Mouse (Mus musculus): ENCODE measurements around the gene Cxcr5. TPM values are rescaled to one million over a fixed set of nuclear protein-coding genes. Genes with fewer than 3 reads are reported as not detected.

Gene Cxcr5
- polyA plus RNA-seq, 2 experiments = 0.10 to 0.30 TPM

GRCm38 (mm10) chr9:44604779-44605615 lies 43.3 kb upstream of the Cxcr5 start, which contains the start of gene Ddx6:
Gene Ddx6, plus strand, starts transcription at chr9:44604892.
- 2% methylated on average over 55 of the region's 80 CpGs for WGBS
- DNase-seq (ENCODE audit: low spot score) (peak; percentile 66), ATAC-seq (ENCODE audit: low FRiP score, low read depth) (peak; percentile 61)
- H3K27ac ChIP-seq (replicated peaks; ENCODE audit: low read depth, low read length) = peak within 1 kb of the TSS; percentile 99
- peaks cover 30% of the 10 kb centered on the region for H3K36me3 ChIP-seq (ENCODE audit: control insufficient read depth, insufficient read depth, low read length)
- no peaks in the 10 kb centered on the region for H3K9me3 ChIP-seq (ENCODE audit: control insufficient read depth, low read length)
- peak within 1 kb of the TSS; percentile 100 for H3K9ac ChIP-seq (ENCODE audit: low read depth, low read length, severe bottlenecking)
- peak within 1 kb of the TSS; percentile 100 for H3K4me3 ChIP-seq (replicated peaks; ENCODE audit: low read length)
- peaks cover 28% of the 10 kb centered on the region for H3K4me1 ChIP-seq (ENCODE audit: control insufficient read depth, insufficient read depth, low read length)
- H3K27me3 ChIP-seq (ENCODE audit: control insufficient read depth, insufficient read depth, low read length) = no peaks in the 10 kb centered on the region
- peak; percentile 22; the same call in 1 of the 2 replicates for TF ChIP-seq POLR2A (IDR thresholded peaks at IDR 0.05; ENCODE audit: borderline replicate concordance, extremely low read depth, insufficient read depth, insufficient read length)
- H3K4me2 ChIP-seq (replicated peaks; ENCODE audit: low read depth, low read length, severe bottlenecking) = peak within 1 kb of the TSS; percentile 85

GRCm38 (mm10) chr9:44604290-44604778 lies 42.7 kb upstream of the Cxcr5 start:
- Histone ChIP-seq H3K4me1 (ENCODE audit: control insufficient read depth, insufficient read depth, low read length) (peaks cover 30% of the 10 kb centered on the region), H3K9ac (ENCODE audit: low read depth, low read length, severe bottlenecking) (peak overlapping the region; percentile 100), H3K27ac (replicated peaks; ENCODE audit: low read depth, low read length) (peak overlapping the region; percentile 99), H3K9me3 (ENCODE audit: control insufficient read depth, low read length) (no peaks in the 10 kb centered on the region), H3K36me3 (ENCODE audit: control insufficient read depth, insufficient read depth, low read length) (peaks cover 24% of the 10 kb centered on the region), H3K4me2 (replicated peaks; ENCODE audit: low read depth, low read length, severe bottlenecking) (peak overlapping the region; percentile 85), H3K4me3 (replicated peaks; ENCODE audit: low read length) (peak overlapping the region; percentile 100), H3K27me3 (ENCODE audit: control insufficient read depth, insufficient read depth, low read length) (no peaks in the 10 kb centered on the region)
- WGBS = under 1% methylated on average over 43 of the region's 65 CpGs
- ATAC-seq (ENCODE audit: low FRiP score, low read depth) (peak; percentile 77), DNase-seq (ENCODE audit: low spot score) (peak; percentile 62)
- 0 out of 2 replicates have a peak, but pooled peaks have one; percentile 59 for TF ChIP-seq POLR2A (IDR thresholded peaks at IDR 0.05; ENCODE audit: borderline replicate concordance, extremely low read depth, insufficient read depth, insufficient read length)

- peak overlapping the region; percentile 100 for H3K4me3 ChIP-seq (replicated peaks; ENCODE audit: low read length)
- H3K4me2 ChIP-seq (replicated peaks; ENCODE audit: low read depth, low read length, severe bottlenecking) = peak overlapping the region; percentile 85
- peaks cover 19% of the 10 kb centered on the region for H3K36me3 ChIP-seq (ENCODE audit: control insufficient read depth, insufficient read depth, low read length)
- DNase-seq (ENCODE audit: low spot score) (peak; percentile 92), ATAC-seq (ENCODE audit: low FRiP score, low read depth) (peak; percentile 84)
- no peak; the same call in 1 of the 2 replicates for TF ChIP-seq POLR2A (IDR thresholded peaks at IDR 0.05; ENCODE audit: borderline replicate concordance, extremely low read depth, insufficient read depth, insufficient read length)
- peak overlapping the region; percentile 99 for H3K27ac ChIP-seq (replicated peaks; ENCODE audit: low read depth, low read length)
- H3K4me1 ChIP-seq (ENCODE audit: control insufficient read depth, insufficient read depth, low read length) = peaks cover 35% of the 10 kb centered on the region
- under 1% methylated on average over 38 of the region's 38 CpGs for WGBS
- no peaks in the 10 kb centered on the region for H3K27me3 ChIP-seq (ENCODE audit: control insufficient read depth, insufficient read depth, low read length)
- no peaks in the 10 kb centered on the region for H3K9me3 ChIP-seq (ENCODE audit: control insufficient read depth, low read length)
- peak overlapping the region; percentile 100 for H3K9ac ChIP-seq (ENCODE audit: low read depth, low read length, severe bottlenecking)
Observed at GRCm38 (mm10) chr9:44603454-44604289, 42.0 kb upstream of the Cxcr5 start.

DNA sequence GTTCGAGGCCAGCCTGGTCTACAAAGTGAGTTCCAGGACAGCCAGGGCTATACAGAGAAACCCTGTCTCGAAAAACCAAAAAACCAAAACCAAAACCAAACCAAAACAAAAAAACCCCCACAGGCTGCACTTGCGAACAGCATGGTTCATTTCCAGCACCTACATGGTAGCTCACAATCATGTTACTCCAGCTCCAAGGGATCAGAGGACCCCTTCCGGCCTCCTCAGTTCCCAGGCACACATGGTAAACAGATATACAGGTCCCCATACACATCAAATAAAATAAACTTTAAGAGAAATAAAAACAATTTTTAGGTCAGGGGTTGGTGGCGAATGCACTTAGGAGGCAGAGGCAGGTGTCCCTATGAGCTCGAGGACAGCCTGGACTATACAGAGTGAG lies 41.1 kb upstream of the Cxcr5 start:
- Histone ChIP-seq H3K36me3 (ENCODE audit: control insufficient read depth, insufficient read depth, low read length) (peaks cover 10% of the 10 kb centered on the region), H3K9ac (ENCODE audit: low read depth, low read length, severe bottlenecking) (peak overlapping the region; percentile 100; the same call in 1 of the 2 replicates), H3K27ac (replicated peaks; ENCODE audit: low read depth, low read length) (peak overlapping the region; percentile 99; the same call in 1 of the 2 replicates), H3K4me1 (ENCODE audit: control insufficient read depth, insufficient read depth, low read length) (peaks cover 27% of the 10 kb centered on the region), H3K9me3 (ENCODE audit: control insufficient read depth, low read length) (no peaks in the 10 kb centered on the region), H3K4me3 (replicated peaks; ENCODE audit: low read length) (peak overlapping the region; percentile 100), H3K4me2 (replicated peaks; ENCODE audit: low read depth, low read length, severe bottlenecking) (peak overlapping the region; percentile 85), H3K27me3 (ENCODE audit: control insufficient read depth, insufficient read depth, low read length) (no peaks in the 10 kb centered on the region)
- DNase-seq (ENCODE audit: low spot score) (no peak), ATAC-seq (ENCODE audit: low FRiP score, low read depth) (no peak)
- WGBS = 63% methylated on average over 6 of the region's 6 CpGs
- no peak for TF ChIP-seq POLR2A (IDR thresholded peaks at IDR 0.05; ENCODE audit: borderline replicate concordance, extremely low read depth, insufficient read depth, insufficient read length)

DNA sequence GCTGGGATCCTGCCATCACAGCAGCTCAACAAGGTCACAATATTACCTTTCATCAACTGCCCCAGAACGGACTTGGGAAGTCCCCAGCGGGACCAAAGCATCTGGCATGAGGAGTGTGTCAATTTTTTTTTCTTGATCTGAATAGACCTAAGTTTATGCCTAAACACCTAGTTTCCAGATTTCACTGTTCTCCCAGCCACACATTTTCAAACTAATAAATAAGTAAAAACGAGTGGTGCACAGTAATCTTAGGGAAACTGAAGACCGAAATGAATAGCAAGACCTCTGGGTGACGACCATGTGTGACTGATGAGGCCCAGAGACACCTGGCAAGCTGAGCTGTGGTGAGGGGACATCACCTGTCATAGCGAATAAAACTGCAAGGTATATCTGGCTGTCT lies 39.1 kb upstream of the Cxcr5 start:
- Histone ChIP-seq H3K27me3 (ENCODE audit: control insufficient read depth, insufficient read depth, low read length) (no peaks in the 10 kb centered on the region), H3K4me3 (replicated peaks; ENCODE audit: low read length) (no peak overlapping the region), H3K9me3 (ENCODE audit: control insufficient read depth, low read length) (no peaks in the 10 kb centered on the region), H3K4me2 (replicated peaks; ENCODE audit: low read depth, low read length, severe bottlenecking) (no peak overlapping the region), H3K4me1 (ENCODE audit: control insufficient read depth, insufficient read depth, low read length) (peaks cover 15% of the 10 kb centered on the region), H3K9ac (ENCODE audit: low read depth, low read length, severe bottlenecking) (no peak overlapping the region), H3K27ac (replicated peaks; ENCODE audit: low read depth, low read length) (no peak overlapping the region), H3K36me3 (ENCODE audit: control insufficient read depth, insufficient read depth, low read length) (no peaks in the 10 kb centered on the region)
- TF ChIP-seq POLR2A (IDR thresholded peaks at IDR 0.05; ENCODE audit: borderline replicate concordance, extremely low read depth, insufficient read depth, insufficient read length) = no peak
- DNase-seq (ENCODE audit: low spot score) (no peak), ATAC-seq (ENCODE audit: low FRiP score, low read depth) (no peak)
- 81% methylated on average over 6 of the region's 6 CpGs for WGBS

Data from limb, embryonic 14.5 days (tissue).